Mouse (Mus musculus) right cerebral cortex, adult 2 months (tissue): ENCODE measurements around the gene Ppp2ca.
A peak's percentile ranks its signal among the peaks of the same experiment; 100 is the strongest.
"Not testable (repeated sequence)": the region's sequence is repeated elsewhere in the genome, so short reads cannot be mapped to it uniquely, and the experiment has no call there.

Experiments
- DNase-seq, 2 experiments: peaks; one replicate each; pipeline ENCODE4 v3.0.0; 2021 to 2022; ENCODE audit warnings: low spot score in 2 of 2

Gene Ppp2ca

GRCm38 (mm10) chr11:52094568-52094967 is 3.9 kb upstream of the Ppp2ca start:
- no peak for DNase-seq

GRCm38 (mm10) chr11:52097016-52097415 is 1.5 kb upstream of the Ppp2ca start:
- DNase-seq, result no peak

GRCm38 (mm10) chr11:52097596-52097995 is 885 bp upstream of the Ppp2ca start:
- DNase-seq, result no peak

- peak; percentile 42 to 67 for DNase-seq
These were observed 715 bp downstream of the Ppp2ca start for GRCm38 (mm10) chr11:52099031-52099761.

GRCm38 (mm10) chr11:52099771-52100219 is 1.3 kb downstream of the Ppp2ca start:
- no peak for DNase-seq

GRCm38 (mm10) chr11:52102977-52103376 is 4.5 kb downstream of the Ppp2ca start:
- DNase-seq, result no peak

GRCm38 (mm10) chr11:52105503-52105902 is 7.0 kb downstream of the Ppp2ca start:
- no peak for DNase-seq

GRCm38 (mm10) chr11:52106037-52106436 is 7.6 kb downstream of the Ppp2ca start:
- DNase-seq, result no peak

- no peak for DNase-seq
These were observed 8.0 kb downstream of the Ppp2ca start for GRCm38 (mm10) chr11:52106438-52106837.

GRCm38 (mm10) chr11:52108796-52109195 is 10.3 kb downstream of the Ppp2ca start:
- DNase-seq, result no peak

GRCm38 (mm10) chr11:52109421-52109820 is 10.9 kb downstream of the Ppp2ca start:
- DNase-seq, result no peak

GRCm38 (mm10) chr11:52115479-52115878 is 17.0 kb downstream of the Ppp2ca start:
- DNase-seq, result no peak

- not testable (repeated sequence) for DNase-seq
These were observed 17.6 kb downstream of the Ppp2ca start for GRCm38 (mm10) chr11:52116117-52116516.

GRCm38 (mm10) chr11:52117156-52117555 is 18.7 kb downstream of the Ppp2ca start:
- DNase-seq, result peak in 1 of 2 experiments; percentile 31

GRCm38 (mm10) chr11:52120415-52120814 is 21.9 kb downstream of the Ppp2ca start:
- not testable (repeated sequence) for DNase-seq

- DNase-seq, result no peak
These were observed 23.6 kb downstream of the Ppp2ca start for GRCm38 (mm10) chr11:52122045-52122444.

GRCm38 (mm10) chr11:52124468-52124867 is 26.0 kb downstream of the Ppp2ca start:
- DNase-seq, result no peak

GRCm38 (mm10) chr11:52127169-52127568 is 28.7 kb downstream of the Ppp2ca start:
- no peak for DNase-seq

- no peak for DNase-seq
These were observed 29.3 kb downstream of the Ppp2ca start for GRCm38 (mm10) chr11:52127760-52128159.

GRCm38 (mm10) chr11:52128316-52129061 is 30.0 kb downstream of the Ppp2ca start:
- DNase-seq, result peak; percentile 18 to 52

- peak in 1 of 2 experiments; percentile 30 for DNase-seq
These were observed 30.7 kb downstream of the Ppp2ca start for GRCm38 (mm10) chr11:52129171-52129570.

GRCm38 (mm10) chr11:52129621-52130450 is 31.4 kb downstream of the Ppp2ca start:
- peak; percentile 70 to 74 for DNase-seq
